8 mouse cellular contexts compared by ENCODE assay signal in the genomic region with DNA sequence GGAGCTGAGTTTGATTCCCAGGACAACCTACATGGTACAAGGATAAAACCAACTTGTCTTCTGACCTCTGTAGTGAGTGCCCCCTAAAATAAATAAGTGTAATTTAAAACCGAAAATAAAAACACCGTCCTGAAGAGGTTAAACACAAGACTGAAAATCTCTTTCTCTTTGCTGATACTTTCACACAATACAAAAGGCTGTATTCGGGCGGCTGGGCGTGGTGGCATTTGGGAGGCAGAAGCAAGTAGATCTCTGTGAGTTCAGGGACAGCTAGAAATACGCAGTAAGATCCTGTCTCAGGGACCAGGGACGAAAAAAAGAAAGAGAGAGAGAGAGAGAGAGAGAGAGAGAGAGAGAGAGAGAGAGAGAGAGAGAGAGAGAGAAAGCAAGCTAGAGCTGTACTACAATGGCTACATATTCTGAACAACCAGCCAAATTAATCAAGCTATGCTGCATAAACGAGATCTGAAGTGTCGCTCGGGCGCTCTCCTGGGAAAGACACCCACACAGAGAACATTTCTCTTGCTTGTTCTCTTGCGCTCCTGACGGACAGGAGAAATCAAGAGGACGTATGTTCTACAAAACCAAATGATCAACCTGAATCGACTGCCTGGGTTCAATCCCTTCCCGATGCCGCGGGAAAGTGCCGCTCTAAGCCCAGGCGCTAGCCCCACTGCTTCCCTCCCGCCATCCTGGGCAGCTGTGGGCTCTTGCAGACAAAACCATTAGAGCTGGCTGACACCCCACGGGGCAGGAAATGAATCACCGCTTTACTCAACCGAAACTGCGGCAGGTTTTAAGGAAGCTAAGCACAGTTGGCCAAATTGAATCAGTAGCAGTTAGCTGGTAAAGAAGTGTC. TPM values are rescaled to one million over a fixed set of nuclear protein-coding genes. Genes with fewer than 3 reads are reported as not detected.
DNase-seq lines count a peak whose midpoint lies in the region; ATAC-seq and TF ChIP-seq lines count a peak whose summit lies in the region.

No protein-coding gene starts in this region.

- peaks cover 17% of the 10 kb centered on the region for H3K4me1 ChIP-seq in lung, embryonic 16.5 days (replicated peaks; ENCODE audit: control insufficient read depth, insufficient read depth, low read length)
- peaks cover 16% of the 10 kb centered on the region for H3K4me1 ChIP-seq in olfactory bulb, adult 2 months (ENCODE audit: control insufficient read depth, insufficient read depth, low read length)

- H3K9ac ChIP-seq in lung, embryonic 16.5 days (ENCODE audit: low read length), result peak overlapping the region; percentile 67

- peak overlapping the region; percentile 70 for H3K27ac ChIP-seq in lung, embryonic 16.5 days (ENCODE audit: low read length)
- peak overlapping the region; percentile 80 for H3K27ac ChIP-seq in olfactory bulb, adult 2 months (ENCODE audit: insufficient read depth, low read depth, low read length)

- H3K9me3 ChIP-seq in lung, embryonic 16.5 days (ENCODE audit: control insufficient read depth, low read length), result no peaks in the 10 kb centered on the region

- H3K27me3 ChIP-seq in lung, embryonic 16.5 days (ENCODE audit: control insufficient read depth, insufficient read depth, low read depth, low read length), result no peaks in the 10 kb centered on the region

- no peak for TF ChIP-seq CTCF in olfactory bulb, adult 2 months (IDR thresholded peaks at IDR 0.05; ENCODE audit: insufficient read depth, low read depth, low read length)

- peak; percentile 83 for ATAC-seq in lung, embryonic 16.5 days (ENCODE audit: low read depth)

- TF ChIP-seq POLR2A in olfactory bulb, adult 2 months (IDR thresholded peaks at IDR 0.05; ENCODE audit: insufficient read depth, low read depth, low read length), result no peak

- H3K4me2 ChIP-seq in lung, embryonic 16.5 days (ENCODE audit: low read depth, low read length), result peak overlapping the region; percentile 60

- peak; percentile 63 for DNase-seq in ES-CJ7 (ENCODE audit: low read depth, low spot score)
- DNase-seq in cerebellum, adult 11-12 months, result peak; percentile 63
- peak; percentile 72 for DNase-seq in forelimb bud, embryonic 11.5 days (ENCODE audit: low read depth, low spot score)
- DNase-seq in heart, postnatal 4 days, result peak; percentile 71
- peak; percentile 32 to 50 for DNase-seq in layer of hippocampus, adult 8-10 months (ENCODE audit: low spot score in 2 of 2)
- peak; percentile 68 to 69 for DNase-seq in thymus, postnatal 36 days

- H3K36me3 ChIP-seq in lung, embryonic 16.5 days (ENCODE audit: control insufficient read depth, insufficient read depth, low read length), result no peaks in the 10 kb centered on the region

- 12% methylated on average over 25 of the region's 25 CpGs for whole genome bisulfite sequencing in lung, embryonic 16.5 days
- 9% methylated on average over 25 of the region's 25 CpGs for WGBS in olfactory bulb, adult 2 months

- H3K4me3 ChIP-seq in lung, embryonic 16.5 days (ENCODE audit: low read length), result peak overlapping the region; percentile 43
- H3K4me3 ChIP-seq in olfactory bulb, adult 2 months (ENCODE audit: insufficient read depth, low read depth, low read length), result peak overlapping the region; percentile 45

RNA-seq across cellular contexts. Expression of gene Maml3, which starts 35.3 kb away (rescaled TPM):
- 1 to 10 TPM; 7.1 TPM for total RNA-seq in heart, postnatal 4 days (2021)
- total RNA-seq in layer of hippocampus, adult 8-10 months (2022), result 1 to 10 TPM; 7.0 to 9.3 (median 8.0) TPM
- polyA plus RNA-seq in lung, embryonic 16.5 days (2015; fragmentation: Nextera tagmentation; extraction: Ambion mirVana), result 8.5 and 9.6 TPM in 2 replicates
- not detected in 2 replicates for polyA plus RNA-seq in olfactory bulb, adult 2 months (2012; ENCODE audit: insufficient read depth, insufficient read length, low replicate concordance, missing spikeins)

Comparison
In these comparisons a context has a peak if more than half of its experiments do, and no peak if none do; other contexts are left out.
1. Peak in every context shown above with its lines: DNase-seq, ATAC-seq, H3K4me3 ChIP-seq and H3K27ac ChIP-seq.